Mouse (Mus musculus) small intestine, adult 2 months (tissue): ENCODE results near the gene Tgfbi.

ENCODE experiments used
- CTCF ChIP-seq: fragments of 200-500 bp; IDR thresholded peaks from 2 replicates; pipeline ENCODE4 v1.5.1; 2012; ENCODE audit warnings: low read depth, mild to moderate bottlenecking, control low read depth, inconsistent platforms, low read length, moderate library complexity, mixed read lengths; ENCODE audit not compliant: insufficient replicate concordance, insufficient read length; ENCODE audit errors: extremely low read depth
- POLR2A ChIP-seq: fragments of 200-500 bp; IDR thresholded peaks from 2 replicates; pipeline ENCODE4 v1.6.1; 2012; ENCODE audit warnings: low read depth, mild to moderate bottlenecking, control low read depth, inconsistent platforms, low read length, moderate library complexity

DNA sequence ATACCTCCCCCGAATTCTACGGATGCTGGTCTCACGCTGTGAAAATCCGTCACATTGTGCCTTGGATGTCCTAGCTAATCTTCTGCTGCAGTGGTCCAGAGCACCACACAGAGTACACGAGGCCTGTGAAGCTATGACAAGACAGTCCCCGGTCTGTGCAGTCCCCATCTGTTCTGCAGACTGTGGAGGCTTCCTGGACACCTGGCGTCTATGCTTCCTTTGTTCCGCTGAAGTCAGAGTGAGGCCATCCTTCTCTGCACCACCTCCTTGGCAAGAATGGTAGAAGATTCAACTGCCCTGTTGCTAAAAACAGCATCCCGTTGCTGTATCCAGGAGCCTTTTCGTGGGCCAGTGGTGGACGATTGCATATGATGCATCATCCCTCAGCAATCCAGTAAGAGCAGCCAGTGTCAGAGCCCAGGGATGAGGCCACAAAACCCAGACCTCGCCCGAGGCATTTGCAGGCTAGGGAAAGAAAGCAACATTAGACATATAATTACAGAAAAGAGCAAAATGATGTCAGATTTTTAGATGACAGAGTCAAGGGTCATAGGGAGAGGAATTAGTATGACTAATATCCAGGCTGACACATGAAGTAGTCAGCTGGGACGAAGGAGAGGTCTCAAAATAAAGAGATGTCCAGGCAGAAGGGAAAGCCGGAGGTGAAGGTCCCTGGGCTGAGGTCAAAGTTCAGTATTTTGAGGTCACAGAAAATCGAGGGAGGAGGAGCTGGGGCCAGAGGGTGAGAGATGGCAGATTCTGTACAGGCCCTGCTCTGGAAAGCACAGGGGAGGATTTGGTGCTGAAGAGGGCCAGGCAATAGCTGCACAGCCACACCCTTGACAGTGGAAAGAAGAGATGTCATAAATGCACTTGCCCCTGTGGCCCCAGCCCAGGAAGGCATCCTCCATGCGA, 55.2 kb downstream of the Tgfbi start:
- TF ChIP-seq POLR2A (no peak), CTCF (no peak)
